Mouse (Mus musculus): ENCODE data around the gene Unc93b1.

The Unc93b1 gene

GRCm38 (mm10) chr19:3935032-3935895 is at the start of gene Unc93b1:
Gene Unc93b1 (plus strand): TSS chr19:3935186.
- DNase-seq (ENCODE audit: extremely low spot score, low spot score), result peak; percentile 55

- no peak for DNase-seq (ENCODE audit: extremely low spot score, low spot score)
These were observed 45.9 kb upstream of the Unc93b1 start for GRCm38 (mm10) chr19:3889096-3889495.

DNA sequence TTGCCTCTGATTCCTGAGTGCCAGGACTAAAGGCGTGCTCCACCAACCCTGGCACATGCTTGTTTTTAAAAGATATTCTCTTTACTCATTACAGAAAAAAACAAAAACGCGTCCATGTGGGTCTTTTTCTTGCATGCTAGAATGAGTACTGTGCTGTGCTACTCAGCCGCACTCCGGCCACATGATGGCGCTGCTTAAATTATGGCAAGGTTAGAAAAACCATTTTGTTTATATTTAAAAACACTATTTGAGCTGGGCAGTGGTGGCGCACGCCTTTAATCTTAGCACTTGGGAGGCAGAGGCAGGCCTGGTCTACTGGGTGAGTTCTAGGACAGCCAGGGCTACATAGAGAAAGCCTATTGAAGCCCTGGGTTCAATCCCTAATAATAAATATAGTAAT is 44.8 kb upstream of the Unc93b1 start:
- DNase-seq (ENCODE audit: extremely low spot score, low spot score), result no peak

GRCm38 (mm10) chr19:3893545-3894116 is 41.4 kb upstream of the Unc93b1 start:
- no peak for DNase-seq (ENCODE audit: extremely low spot score, low spot score)

DNA sequence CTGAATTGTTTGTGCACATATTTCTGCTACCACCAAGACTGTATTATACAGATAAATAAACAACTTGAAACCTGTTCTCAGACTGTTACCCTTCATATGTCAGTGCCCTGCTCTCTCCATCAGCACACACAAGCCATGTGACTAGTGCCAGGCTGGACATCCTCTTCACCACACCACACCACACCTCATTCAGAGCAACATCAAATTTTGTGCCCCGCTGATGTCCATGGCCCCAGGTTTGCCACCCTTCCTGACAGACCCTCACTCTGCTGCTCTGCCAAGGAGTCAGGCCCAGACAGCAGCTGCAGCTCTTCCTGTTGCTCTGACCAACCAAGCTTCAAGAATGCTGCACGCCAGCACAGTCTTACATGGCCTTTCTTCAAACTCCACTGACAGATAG is 40.7 kb upstream of the Unc93b1 start:
- no peak for DNase-seq (ENCODE audit: extremely low spot score, low spot score)

DNA sequence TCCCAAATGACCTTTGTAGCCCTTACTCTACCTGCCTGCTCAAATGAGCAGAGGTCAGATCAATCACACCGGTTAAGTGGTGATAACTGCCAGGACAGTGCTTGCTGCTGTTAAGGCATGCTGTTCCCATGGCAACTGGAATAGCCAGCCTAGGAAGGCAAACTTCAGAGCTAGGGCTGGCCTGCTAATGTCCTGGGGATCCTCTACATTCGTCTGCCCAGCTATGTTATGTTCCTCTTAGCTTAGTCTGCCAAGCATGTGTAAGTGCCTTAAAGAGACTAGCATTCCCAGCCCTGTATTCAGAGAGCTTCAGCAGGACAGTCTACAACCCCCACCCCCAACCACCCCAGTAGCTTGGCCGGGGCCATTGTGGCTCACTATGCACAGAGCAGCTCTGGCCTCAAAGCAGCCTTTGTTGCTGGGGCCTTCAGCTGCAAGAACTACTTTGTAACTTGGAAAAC is 39.8 kb upstream of the Unc93b1 start:
- no peak for DNase-seq (ENCODE audit: extremely low spot score, low spot score)

GRCm38 (mm10) chr19:3896208-3896607 is 38.8 kb upstream of the Unc93b1 start:
- no peak for DNase-seq (ENCODE audit: extremely low spot score, low spot score)

DNA sequence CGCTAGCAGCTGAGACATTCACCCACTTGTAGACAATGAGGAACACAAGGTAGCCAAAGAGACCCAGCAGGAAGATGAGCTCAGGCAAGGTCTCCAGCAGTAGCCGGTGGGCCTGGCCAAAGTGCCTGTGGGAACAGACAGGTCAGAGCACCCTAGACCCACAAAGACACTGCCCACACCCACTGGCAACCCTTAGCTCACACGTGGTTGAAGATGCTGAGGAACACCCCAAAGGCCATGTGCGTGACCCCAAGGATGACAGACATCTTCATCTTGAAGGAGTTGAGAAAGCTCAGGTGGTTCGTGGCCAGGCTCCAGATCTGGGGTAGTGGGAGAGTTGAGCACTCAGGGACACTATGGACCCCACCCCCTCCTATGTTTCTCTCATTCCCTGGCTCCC is 37.4 kb upstream of the Unc93b1 start:
- DNase-seq (ENCODE audit: extremely low spot score, low spot score), result no peak

DNA sequence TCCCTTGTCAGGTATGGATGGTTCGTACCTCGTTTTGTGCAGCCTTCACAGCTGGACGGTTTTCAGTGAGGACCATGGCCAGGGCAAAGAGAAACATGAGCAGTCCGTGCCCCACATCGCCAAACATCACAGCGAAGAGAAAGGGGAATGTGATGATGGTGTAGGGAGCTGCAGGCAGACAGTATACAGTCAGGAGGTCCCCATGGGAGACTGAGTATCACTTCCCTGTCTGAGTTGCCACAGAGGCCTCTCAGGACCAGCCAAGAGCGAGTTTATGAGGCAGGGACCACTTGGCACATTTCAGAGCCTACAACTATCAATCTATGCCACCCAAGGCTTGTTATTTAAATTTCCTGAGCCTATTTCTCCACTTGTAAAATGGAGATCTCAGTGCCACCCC is 36.0 kb upstream of the Unc93b1 start:
- no peak for DNase-seq (ENCODE audit: extremely low spot score, low spot score)

GRCm38 (mm10) chr19:3899618-3900017 is 35.4 kb upstream of the Unc93b1 start:
- DNase-seq (ENCODE audit: extremely low spot score, low spot score), result no peak

- no peak for DNase-seq (ENCODE audit: extremely low spot score, low spot score)
These were observed 32.0 kb upstream of the Unc93b1 start for GRCm38 (mm10) chr19:3902966-3903365.

DNA sequence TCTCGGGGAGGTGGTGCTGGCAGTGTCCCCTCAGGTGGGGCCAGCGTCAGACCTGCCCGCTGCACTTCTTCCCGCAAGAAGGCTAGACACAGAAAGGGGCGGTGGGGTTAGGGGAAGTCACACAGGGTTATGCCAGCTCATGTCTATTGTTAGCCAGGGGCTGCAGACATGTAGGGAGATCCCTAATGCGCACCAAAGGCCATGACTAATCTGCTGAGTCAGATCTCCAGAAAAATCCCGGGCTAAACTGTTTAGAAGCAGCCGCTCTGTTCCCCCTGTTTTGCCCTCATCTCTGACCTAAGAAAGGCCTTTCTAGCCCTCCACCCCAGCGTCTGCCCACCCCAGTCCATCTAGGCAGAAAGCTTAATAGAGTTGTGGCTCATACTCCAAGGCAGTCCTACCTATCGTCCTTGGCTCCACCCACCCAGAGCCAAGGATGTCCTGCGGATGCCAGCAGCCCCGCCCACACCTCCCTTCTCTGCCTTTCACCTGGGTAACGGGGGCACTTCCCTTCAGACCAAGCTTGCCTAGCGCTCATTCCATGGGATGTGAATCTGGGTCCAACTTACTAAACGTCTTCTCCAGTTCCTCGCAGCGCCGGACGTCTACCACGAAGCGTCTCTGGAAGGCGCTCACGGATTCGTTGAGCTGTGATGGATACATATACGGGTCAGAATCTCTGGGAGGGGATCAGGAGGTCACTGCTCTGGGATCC is 31.2 kb upstream of the Unc93b1 start:
- DNase-seq (ENCODE audit: extremely low spot score, low spot score), result no peak

DNA sequence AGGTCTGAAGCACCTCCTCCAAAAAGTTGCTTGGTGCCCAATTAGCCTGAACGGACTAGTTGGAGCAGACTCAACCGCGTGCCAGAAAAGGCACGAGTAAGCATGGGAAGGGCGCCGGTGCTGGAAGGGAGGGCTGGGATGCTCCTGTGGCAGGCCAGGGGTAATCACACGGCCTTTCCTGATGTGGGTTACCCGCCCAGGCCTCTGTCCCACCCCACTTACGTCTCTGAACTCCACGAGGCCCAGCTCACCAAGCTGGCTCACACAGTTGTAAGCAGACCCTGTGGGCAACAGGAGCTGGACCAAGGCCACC is 30.7 kb upstream of the Unc93b1 start:
- no peak for DNase-seq (ENCODE audit: extremely low spot score, low spot score)

DNA sequence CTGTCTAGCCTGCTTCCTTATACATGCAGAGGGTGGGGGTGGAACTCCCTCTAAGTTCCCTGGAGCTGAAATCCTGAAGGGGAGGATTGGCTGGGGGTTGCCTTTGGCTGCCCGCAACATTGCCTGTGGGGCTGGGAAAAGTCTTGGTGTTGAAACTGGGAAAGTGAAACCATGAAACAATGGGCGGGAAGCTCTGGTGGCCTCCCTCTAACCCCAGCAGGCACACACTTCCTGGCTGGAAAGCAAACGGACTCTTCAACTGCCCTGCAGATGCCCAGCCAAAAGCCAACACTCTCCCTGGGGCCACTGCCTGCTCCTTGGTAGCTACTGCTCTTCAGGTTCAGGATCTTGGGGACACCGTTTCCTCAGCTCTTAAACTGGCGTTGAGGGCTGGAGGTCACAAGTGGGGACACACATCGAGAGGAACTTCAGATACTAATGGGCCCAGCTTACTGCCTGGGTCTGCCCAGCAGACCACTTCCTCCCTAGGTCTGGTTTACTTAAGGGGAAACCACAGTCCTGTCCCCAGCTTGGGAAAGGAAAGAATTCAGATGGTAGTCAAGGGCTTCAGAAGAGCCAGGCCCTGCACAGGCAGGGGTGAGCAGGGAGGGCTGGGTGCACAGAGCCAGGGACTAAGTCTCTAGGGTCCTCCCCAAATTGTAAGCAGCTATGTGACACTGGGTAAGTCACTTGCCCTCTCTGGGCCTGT is 29.6 kb upstream of the Unc93b1 start:
- no peak for DNase-seq (ENCODE audit: extremely low spot score, low spot score)

GRCm38 (mm10) chr19:3906326-3906725 is 28.7 kb upstream of the Unc93b1 start:
- DNase-seq (ENCODE audit: extremely low spot score, low spot score), result no peak

DNA sequence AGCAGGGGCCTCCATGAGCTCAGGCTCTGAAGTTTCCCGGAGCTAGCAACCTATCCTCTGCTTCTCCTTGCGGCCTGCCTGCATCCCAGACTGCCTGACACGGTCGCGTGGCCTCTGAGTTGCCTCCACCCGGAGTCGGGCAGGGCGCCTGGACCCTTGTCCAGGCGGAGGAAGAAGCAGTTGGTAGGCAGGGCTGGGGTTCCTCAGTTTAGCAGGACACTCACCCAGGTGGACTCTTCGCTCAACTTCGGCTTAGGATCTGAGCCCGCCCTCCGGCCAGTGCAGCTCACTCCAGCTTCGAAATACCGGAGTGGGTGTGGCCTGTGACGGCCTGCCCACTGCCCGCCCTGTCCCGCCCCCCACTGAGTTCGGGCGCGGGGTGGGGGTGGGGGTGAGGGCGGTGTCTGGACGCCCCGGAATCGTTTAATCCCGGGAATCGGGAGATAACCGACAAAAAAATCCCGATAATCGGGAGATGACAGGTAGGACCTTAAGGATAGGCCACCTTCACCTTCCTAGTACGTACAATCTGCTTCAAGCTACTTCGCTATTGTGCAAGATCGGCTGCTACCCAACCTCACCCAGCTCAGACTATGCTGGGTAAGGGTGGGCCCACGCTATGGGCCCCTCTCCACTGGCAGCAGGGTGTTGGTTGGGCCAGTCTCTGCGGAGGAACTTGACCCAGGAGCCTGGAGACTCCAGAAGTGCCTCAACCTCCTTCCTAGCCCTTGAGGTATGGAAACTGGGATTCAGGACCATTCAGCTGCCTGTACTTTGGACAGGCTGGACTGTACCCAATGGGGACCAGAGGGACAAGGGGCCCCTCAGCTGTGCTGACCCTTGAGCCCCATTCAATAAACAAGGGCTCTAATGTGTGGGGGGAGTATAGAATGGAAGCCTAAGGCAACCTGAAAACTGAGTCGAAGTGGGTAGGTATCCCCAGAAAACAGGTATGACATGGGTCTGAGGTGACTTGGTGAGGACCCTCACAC is 27.9 kb upstream of the Unc93b1 start, which contains the start of gene Tcirg1:
Gene Tcirg1 (minus strand): TSS at position 339 of the 992 bp plus-strand sequence.
- DNase-seq (ENCODE audit: extremely low spot score, low spot score), result peak; percentile 70

- DNase-seq (ENCODE audit: extremely low spot score, low spot score), result no peak
These were observed 26.9 kb upstream of the Unc93b1 start for GRCm38 (mm10) chr19:3907876-3908660.

DNA sequence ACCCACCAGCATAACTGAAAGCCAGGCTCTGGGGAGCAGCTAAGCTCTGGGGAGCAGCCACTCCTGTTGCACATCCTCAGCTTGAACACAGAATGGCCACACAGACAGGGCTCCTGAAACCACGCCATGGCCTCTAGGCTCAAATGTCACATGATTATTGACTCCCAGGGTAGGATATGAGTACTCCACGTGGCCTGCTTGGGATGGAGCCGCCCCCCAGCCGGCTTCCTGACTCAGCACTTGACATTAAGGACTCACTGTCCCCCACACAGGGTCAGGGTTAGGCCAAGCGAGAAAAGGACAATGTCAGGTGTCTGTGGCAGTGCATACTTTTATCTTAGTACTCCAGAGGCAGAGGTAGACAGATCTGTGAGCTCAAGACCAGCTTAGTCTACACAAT is 24.8 kb upstream of the Unc93b1 start:
- DNase-seq (ENCODE audit: extremely low spot score, low spot score), result no peak

DNA sequence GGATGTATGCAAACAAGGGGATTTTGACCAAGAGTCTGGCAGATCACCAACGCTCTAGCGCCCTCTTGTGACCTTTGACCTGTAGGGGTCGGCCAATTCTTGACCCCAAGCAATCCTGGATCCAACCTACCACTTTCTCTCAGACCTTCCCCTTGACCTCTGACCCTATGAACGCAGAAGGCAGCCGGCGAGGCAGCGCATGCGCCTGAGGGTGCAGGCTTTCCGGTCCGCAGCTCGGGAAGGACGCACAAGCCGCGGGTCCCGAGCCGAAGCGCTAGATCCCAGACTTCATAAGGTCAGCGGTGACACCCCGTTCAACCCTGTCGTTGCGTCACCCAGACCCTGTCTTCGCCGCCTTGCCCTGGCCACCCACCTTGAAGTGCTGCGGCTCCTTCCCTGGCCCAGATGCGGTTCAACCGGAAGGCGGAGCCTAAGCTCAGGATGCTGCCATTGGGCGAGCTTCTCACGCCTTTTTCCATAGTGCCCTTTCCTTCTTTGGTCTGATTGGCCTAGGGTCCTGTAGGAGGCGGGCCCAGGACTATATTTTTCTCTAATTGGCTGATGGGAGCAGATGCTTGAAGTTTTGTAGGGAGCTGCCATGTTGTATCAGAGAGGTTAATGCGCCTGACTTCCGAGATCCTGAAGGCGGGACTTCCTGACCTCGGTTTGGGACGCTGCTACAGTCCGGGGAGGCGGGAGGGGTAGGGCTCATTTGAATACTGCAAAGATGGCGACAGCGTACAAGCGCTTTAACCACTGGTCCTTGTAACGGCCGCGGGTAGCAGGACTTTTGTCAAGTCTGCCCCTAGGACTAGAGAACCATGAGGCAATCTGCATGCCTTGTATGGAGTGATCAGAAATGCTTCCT is 22.4 kb upstream of the Unc93b1 start, which contains the start of gene Ndufs8:
Gene Ndufs8 (minus strand): TSS at position 438 of the 868 bp plus-strand sequence.
- DNase-seq (ENCODE audit: extremely low spot score, low spot score), result peak; percentile 91

All from neural tube, embryonic 10.5 days (tissue).